Mouse (Mus musculus) midbrain, embryonic 15.5 days (tissue): ENCODE measurements around the gene Rab17. TPM values are rescaled to one million over a fixed set of nuclear protein-coding genes. Genes with fewer than 3 reads are reported as not detected.

Experiments
- ATAC-seq: fragments of 200-750 bp; cut with Nextera tagmentation; replicated peaks from 2 replicates; pipeline ENCODE4 v1.8.0; 2017; ENCODE audit warnings: moderate TSS enrichment
- H3K27ac ChIP-seq: fragments of 300-500 bp; sonication (generic); 2 replicates; pipeline ENCODE4 v1.5.1; 2015; ENCODE audit warnings: mild to moderate bottlenecking, inconsistent platforms
- H3K27me3 ChIP-seq: fragments of 300-500 bp; sonication (generic); replicated peaks from 2 replicates; pipeline ENCODE4 v1.6.1; 2015; ENCODE audit warnings: inconsistent platforms
- H3K36me3 ChIP-seq: fragments of 300-500 bp; sonication (generic); replicated peaks from 2 replicates; pipeline ENCODE4 v1.6.1; 2015; ENCODE audit warnings: inconsistent platforms
- H3K4me1 ChIP-seq: fragments of 300-500 bp; sonication (generic); 2 replicates; pipeline ENCODE4 v1.6.1; 2015; ENCODE audit warnings: inconsistent platforms
- H3K4me2 ChIP-seq: fragments of 300-500 bp; sonication (generic); 2 replicates; pipeline ENCODE4 v1.6.1; 2015; ENCODE audit warnings: inconsistent platforms, mild to moderate bottlenecking, moderate library complexity
- H3K4me3 ChIP-seq: fragments of 300-500 bp; sonication (generic); 2 replicates; pipeline ENCODE4 v1.5.1; 2015; ENCODE audit warnings: mild to moderate bottlenecking, inconsistent platforms
- H3K9ac ChIP-seq: fragments of 300-500 bp; sonication (generic); 2 replicates; pipeline ENCODE4 v1.6.1; 2015; ENCODE audit warnings: mild to moderate bottlenecking, inconsistent platforms
- H3K9me3 ChIP-seq: fragments of 300-500 bp; sonication (generic); 2 replicates; pipeline ENCODE4 v1.6.1; 2016; ENCODE audit warnings: inconsistent platforms
- WGBS: fragments of 180-500 bp; shearing (Covaris S2); methylation state at CpG from one replicate; pipeline ENCODE4 v1.1.7; 2015; ENCODE audit warnings: mixed read lengths; 5-methylcytosine and 5-hydroxymethylcytosine counted together
- polyA plus RNA-seq: library from polyadenylated mRNA; unstranded; fragments of >200 nt; fragmentation: Nextera tagmentation; extraction: Ambion mirVana; gene quantifications from 2 replicates; pipeline ENCODE4 v1.2.1, GENCODE M21; 2015

The Rab17 gene
- polyA plus RNA-seq, result 0.18 TPM in 1 of 2 replicates, not detected in the other

- H3K4me1 ChIP-seq, result peaks cover 16% of the 10 kb centered on the region
- H3K27me3 ChIP-seq, result no peaks in the 10 kb centered on the region; the same call in 1 of the 2 replicates
- no peak within 1 kb of the TSS for H3K4me3 ChIP-seq
- no peak for ATAC-seq
- H3K36me3 ChIP-seq, result no peaks in the 10 kb centered on the region
- no peaks in the 10 kb centered on the region for H3K9me3 ChIP-seq
- no peak within 1 kb of the TSS for H3K9ac ChIP-seq
- H3K27ac ChIP-seq, result no peak within 1 kb of the TSS
- H3K4me2 ChIP-seq, result no peak within 1 kb of the TSS
- 39% methylated on average over 9 of the region's 9 CpGs for WGBS
Observed at GRCm38 (mm10) chr1:90969347-90969784, at the start of gene Rab17. TSS of gene Rab17 (minus strand) at chr1:90969661.

- ATAC-seq, result no peak
Observed at GRCm38 (mm10) chr1:91017111-91017758, 47.8 kb upstream of the Rab17 start.

GRCm38 (mm10) chr1:91015571-91015970 lies 46.1 kb upstream of the Rab17 start:
- WGBS, result 81% methylated on average over 7 of the region's 7 CpGs
- H3K4me1 ChIP-seq, result peaks cover 9% of the 10 kb centered on the region
- H3K9ac ChIP-seq, result no peak overlapping the region
- H3K27ac ChIP-seq, result no peak overlapping the region
- H3K27me3 ChIP-seq, result no peaks in the 10 kb centered on the region
- no peaks in the 10 kb centered on the region for H3K9me3 ChIP-seq
- no peak overlapping the region for H3K4me3 ChIP-seq
- H3K4me2 ChIP-seq, result no peak overlapping the region
- no peaks in the 10 kb centered on the region for H3K36me3 ChIP-seq
- no peak for ATAC-seq

More at GRCm38 (mm10) chr1:91017111-91017758, 47.8 kb upstream of the Rab17 start:
- no peak overlapping the region; the same call in 1 of the 2 replicates for H3K9ac ChIP-seq
- no peaks in the 10 kb centered on the region for H3K9me3 ChIP-seq
- H3K4me1 ChIP-seq, result peaks cover 9% of the 10 kb centered on the region
- peak overlapping the region; percentile 32 for H3K4me2 ChIP-seq
- H3K27ac ChIP-seq, result no peak overlapping the region
- no peaks in the 10 kb centered on the region for H3K36me3 ChIP-seq
- H3K27me3 ChIP-seq, result no peaks in the 10 kb centered on the region
- WGBS, result 12% methylated on average over 20 of the region's 20 CpGs
- 0 out of 2 replicates have a peak overlapping the region, but pooled peaks have one; percentile 2 for H3K4me3 ChIP-seq

- Histone ChIP-seq H3K9ac (no peak overlapping the region), H3K9me3 (no peaks in the 10 kb centered on the region), H3K4me1 (peaks cover 9% of the 10 kb centered on the region), H3K27ac (no peak overlapping the region), H3K36me3 (no peaks in the 10 kb centered on the region), H3K27me3 (no peaks in the 10 kb centered on the region), H3K4me3 (no peak overlapping the region), H3K4me2 (no peak overlapping the region)
- no peak for ATAC-seq
- WGBS, result 76% methylated on average over 3 of the region's 3 CpGs
Observed at GRCm38 (mm10) chr1:91013803-91014202, 44.3 kb upstream of the Rab17 start.

DNA sequence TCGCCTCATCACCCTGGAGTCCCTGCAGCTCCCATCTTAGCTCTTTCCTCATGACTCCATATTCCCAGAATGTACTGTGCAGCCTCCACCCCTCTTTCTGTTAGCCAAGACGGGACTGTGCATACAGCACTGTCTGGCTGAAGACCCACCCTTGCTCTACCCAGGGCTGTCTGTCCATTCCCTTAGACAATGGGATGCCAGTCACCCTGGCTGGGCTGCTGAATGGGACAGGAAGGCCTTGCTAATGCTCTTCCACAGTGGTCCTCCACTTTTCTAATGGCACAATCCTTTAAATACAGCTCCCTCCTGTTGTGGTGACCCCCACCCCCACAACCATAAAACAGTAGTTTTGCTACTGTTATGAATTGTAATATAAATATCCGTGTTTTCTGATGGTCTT lies 41.9 kb upstream of the Rab17 start:
- H3K9ac ChIP-seq, result no peak overlapping the region
- no peaks in the 10 kb centered on the region for H3K4me1 ChIP-seq
- H3K36me3 ChIP-seq, result no peaks in the 10 kb centered on the region
- ATAC-seq, result no peak
- no peak overlapping the region for H3K27ac ChIP-seq
- H3K4me3 ChIP-seq, result no peak overlapping the region
- no peak overlapping the region for H3K4me2 ChIP-seq
- no peaks in the 10 kb centered on the region for H3K9me3 ChIP-seq
- no peaks in the 10 kb centered on the region for H3K27me3 ChIP-seq
- WGBS, result 84% methylated on average over 3 of the region's 3 CpGs

GRCm38 (mm10) chr1:91010716-91011115 lies 41.3 kb upstream of the Rab17 start:
- 93% methylated on average over 2 of the region's 2 CpGs for WGBS
- Histone ChIP-seq H3K4me1 (no peaks in the 10 kb centered on the region), H3K9me3 (no peaks in the 10 kb centered on the region), H3K4me3 (no peak overlapping the region), H3K4me2 (no peak overlapping the region), H3K36me3 (no peaks in the 10 kb centered on the region), H3K27me3 (no peaks in the 10 kb centered on the region), H3K9ac (no peak overlapping the region), H3K27ac (no peak overlapping the region)
- ATAC-seq, result no peak

DNA sequence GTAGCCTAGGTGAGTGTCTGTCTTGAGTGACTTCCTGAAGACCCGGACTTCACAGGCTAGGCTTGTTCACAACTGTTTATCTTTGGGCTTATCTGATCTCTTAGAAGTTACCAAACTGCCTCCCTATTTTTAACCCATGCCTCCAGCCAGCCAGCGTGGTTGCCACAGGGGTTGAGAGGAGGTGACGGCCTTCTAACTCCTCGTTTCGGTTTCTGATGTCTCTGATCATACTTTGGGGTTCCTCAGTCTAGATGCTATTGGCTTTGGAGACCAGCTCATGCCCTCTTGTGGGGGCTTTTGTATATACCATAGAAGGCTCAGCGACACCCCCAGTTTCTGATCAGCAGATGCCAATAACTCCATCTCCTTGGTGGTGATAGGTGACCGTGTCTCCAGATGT lies 40.8 kb upstream of the Rab17 start:
- 96% methylated on average over 7 of the region's 7 CpGs for whole genome bisulfite sequencing
- Histone ChIP-seq H3K4me1 (no peaks in the 10 kb centered on the region), H3K27me3 (no peaks in the 10 kb centered on the region), H3K9ac (no peak overlapping the region), H3K4me2 (no peak overlapping the region), H3K4me3 (no peak overlapping the region), H3K27ac (no peak overlapping the region), H3K9me3 (no peaks in the 10 kb centered on the region), H3K36me3 (no peaks in the 10 kb centered on the region)
- ATAC-seq, result no peak

GRCm38 (mm10) chr1:91009266-91009665 lies 39.8 kb upstream of the Rab17 start:
- no peaks in the 10 kb centered on the region for H3K36me3 ChIP-seq
- H3K27ac ChIP-seq, result no peak overlapping the region
- ATAC-seq, result no peak
- no peaks in the 10 kb centered on the region for H3K4me1 ChIP-seq
- no peak overlapping the region for H3K9ac ChIP-seq
- H3K9me3 ChIP-seq, result no peaks in the 10 kb centered on the region
- WGBS, result 93% methylated on average over 6 of the region's 6 CpGs
- no peak overlapping the region for H3K4me2 ChIP-seq
- H3K4me3 ChIP-seq, result no peak overlapping the region
- no peaks in the 10 kb centered on the region for H3K27me3 ChIP-seq

DNA sequence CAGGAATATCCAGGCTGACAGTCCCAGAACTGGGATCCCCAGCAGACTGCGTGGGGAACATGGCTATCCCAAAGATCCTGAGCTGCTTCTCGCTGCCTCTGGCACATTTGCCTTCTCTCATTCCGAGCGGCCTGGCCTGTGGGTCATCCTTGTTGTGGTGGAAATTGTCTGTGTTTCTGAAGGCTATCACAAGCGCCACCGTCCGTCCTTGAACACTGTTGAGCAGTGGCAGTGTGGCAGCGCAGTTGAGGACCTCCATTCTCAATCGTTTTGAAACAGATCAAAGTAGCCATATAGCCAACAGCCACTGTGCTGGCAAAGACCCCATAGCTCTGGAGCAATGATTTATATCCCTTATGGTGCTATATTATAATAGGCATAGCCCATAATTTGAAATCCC lies 39.3 kb upstream of the Rab17 start:
- Histone ChIP-seq H3K36me3 (no peaks in the 10 kb centered on the region), H3K4me3 (no peak overlapping the region), H3K27me3 (no peaks in the 10 kb centered on the region), H3K4me1 (no peaks in the 10 kb centered on the region), H3K4me2 (no peak overlapping the region), H3K9me3 (no peaks in the 10 kb centered on the region), H3K27ac (no peak overlapping the region), H3K9ac (no peak overlapping the region)
- no peak for ATAC-seq
- 93% methylated on average over 9 of the region's 9 CpGs for WGBS

- WGBS, result 93% methylated on average over 14 of the region's 14 CpGs
- Histone ChIP-seq H3K4me1 (no peaks in the 10 kb centered on the region), H3K9me3 (no peaks in the 10 kb centered on the region), H3K4me3 (no peak overlapping the region), H3K4me2 (no peak overlapping the region), H3K27me3 (no peaks in the 10 kb centered on the region), H3K36me3 (no peaks in the 10 kb centered on the region), H3K9ac (no peak overlapping the region), H3K27ac (no peak overlapping the region)
- no peak for ATAC-seq
Observed at GRCm38 (mm10) chr1:91008147-91008682, 38.8 kb upstream of the Rab17 start.

DNA sequence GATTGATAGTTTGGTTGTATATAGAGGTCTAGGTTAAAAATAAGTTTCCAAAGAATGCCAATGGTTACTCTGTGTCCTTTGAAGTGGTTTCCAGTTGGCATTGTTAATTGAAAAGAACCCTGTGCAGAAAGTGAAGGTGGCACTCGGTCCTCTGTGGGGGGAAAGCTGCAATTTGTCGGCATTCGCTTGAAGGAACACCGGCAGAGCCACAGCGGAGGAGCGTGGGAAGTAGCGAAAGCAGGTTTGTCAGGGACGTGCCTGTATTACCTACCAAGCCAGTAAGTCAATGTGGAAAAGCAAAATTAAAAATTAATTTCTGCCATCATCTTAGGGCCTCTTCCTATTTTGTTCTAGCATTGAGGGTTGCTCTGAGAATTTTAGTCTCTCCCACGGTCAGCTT lies 37.2 kb upstream of the Rab17 start:
- Histone ChIP-seq H3K4me3 (no peak overlapping the region), H3K4me1 (no peaks in the 10 kb centered on the region), H3K4me2 (no peak overlapping the region), H3K9ac (no peak overlapping the region), H3K9me3 (no peaks in the 10 kb centered on the region), H3K27me3 (no peaks in the 10 kb centered on the region), H3K27ac (no peak overlapping the region), H3K36me3 (no peaks in the 10 kb centered on the region)
- 92% methylated on average over 9 of the region's 9 CpGs for WGBS
- ATAC-seq, result no peak

- no peak for ATAC-seq
- H3K27me3 ChIP-seq, result no peaks in the 10 kb centered on the region
- H3K36me3 ChIP-seq, result no peaks in the 10 kb centered on the region
- WGBS, result 79% methylated on average over 5 of the region's 5 CpGs
- no peak overlapping the region for H3K4me3 ChIP-seq
- H3K4me2 ChIP-seq, result no peak overlapping the region
- no peaks in the 10 kb centered on the region for H3K4me1 ChIP-seq
- H3K9ac ChIP-seq, result no peak overlapping the region
- no peaks in the 10 kb centered on the region for H3K9me3 ChIP-seq
- H3K27ac ChIP-seq, result no peak overlapping the region
Observed at GRCm38 (mm10) chr1:91006037-91006436, 36.6 kb upstream of the Rab17 start.
